Mouse (Mus musculus) thymus, adult 18-20 months (tissue): ENCODE data around the gene Sulf2.

Experiments
- DNase-seq, 2 experiments: peaks; one replicate each; pipeline ENCODE4 v3.0.0; 2022; ENCODE audit warnings: mixed read lengths in 2 of 2

Gene Sulf2

DNA sequence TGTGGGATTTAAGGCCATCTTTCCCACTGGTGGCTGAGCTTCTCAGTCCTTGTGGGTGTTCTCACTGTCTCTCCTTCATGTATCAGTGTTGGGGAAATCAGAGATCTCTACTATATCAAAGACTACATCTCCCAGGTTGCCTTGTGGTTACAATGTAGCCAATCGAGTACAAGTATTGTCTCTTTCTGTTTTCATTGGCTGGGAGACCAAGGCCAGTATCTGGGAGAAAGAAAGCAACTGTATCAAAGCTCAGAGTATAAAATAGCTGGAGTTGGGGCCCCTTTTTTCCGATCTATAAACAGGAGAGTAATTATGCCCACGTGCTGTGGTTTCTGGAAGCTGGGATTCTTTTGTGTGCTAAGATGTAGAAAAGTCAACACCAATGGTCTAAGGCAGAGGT is 19.7 kb upstream of the Sulf2 start:
- DNase-seq: no peak

DNA sequence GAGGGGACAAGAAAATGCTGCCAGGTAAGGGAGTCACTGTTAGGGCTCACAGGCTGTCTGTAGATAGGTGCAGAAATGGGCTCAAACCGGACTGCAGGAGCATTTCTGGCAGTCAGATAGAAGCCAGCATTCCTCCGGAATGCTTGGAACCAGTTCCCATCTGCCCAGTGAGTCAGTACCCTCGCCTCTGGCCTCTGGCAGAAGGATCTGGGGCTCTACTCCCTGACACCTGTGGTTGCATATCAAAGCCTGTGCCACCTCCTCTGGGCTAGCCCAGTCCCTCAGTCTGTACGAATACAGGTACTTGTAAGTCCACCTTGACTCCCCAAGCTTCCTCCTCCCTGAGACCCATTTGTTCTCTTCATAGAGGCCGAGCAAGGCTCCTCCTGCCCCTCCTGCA is 17.7 kb upstream of the Sulf2 start:
- DNase-seq: no peak

DNA sequence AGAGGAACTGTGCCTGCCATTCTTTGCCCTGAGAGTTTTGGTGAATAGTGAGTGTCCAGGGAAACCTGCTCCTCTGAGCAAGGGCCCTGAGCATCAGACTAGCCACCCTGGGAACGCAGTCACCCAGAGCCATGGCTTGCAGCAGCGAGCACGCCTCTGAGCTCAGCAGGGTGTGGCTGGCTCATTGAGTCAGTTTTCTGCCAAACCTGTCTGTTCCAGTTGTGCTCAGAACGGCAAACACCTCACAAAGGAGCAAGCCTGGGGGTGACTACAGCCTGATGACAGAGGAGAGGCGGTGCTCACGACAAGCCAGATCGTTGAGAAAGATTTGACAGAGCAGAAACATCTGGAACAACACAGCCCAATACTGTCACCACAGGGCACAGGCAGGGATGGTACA is 14.7 kb upstream of the Sulf2 start:
- no peak for DNase-seq

- DNase-seq: no peak
These were observed 13.4 kb upstream of the Sulf2 start for GRCm38 (mm10) chr2:166168868-166169267.

GRCm38 (mm10) chr2:166167387-166167786 is 11.9 kb upstream of the Sulf2 start:
- no peak for DNase-seq

- no peak for DNase-seq
These were observed 9.9 kb upstream of the Sulf2 start for GRCm38 (mm10) chr2:166165396-166165795.

DNA sequence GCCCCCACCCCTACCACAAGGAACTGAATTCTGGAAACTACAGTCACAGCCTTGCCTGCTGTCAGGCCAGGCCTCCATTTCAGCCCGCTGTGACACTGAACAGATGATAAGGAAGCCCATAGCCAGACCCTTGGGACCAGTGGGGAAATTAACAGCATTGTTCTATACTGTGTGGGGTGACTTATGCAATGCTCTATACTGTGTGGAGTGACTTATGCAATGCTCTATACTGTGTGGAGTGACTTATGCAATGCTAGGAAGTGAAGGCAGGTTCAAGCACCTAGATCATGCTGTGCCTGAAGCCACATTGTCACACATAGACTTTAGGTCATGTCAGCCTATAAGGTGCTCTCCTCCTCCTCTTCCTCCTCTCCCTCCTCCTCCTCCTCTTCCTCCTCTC is 9.1 kb upstream of the Sulf2 start:
- DNase-seq: no peak

- no peak for DNase-seq
These were observed 8.5 kb upstream of the Sulf2 start for GRCm38 (mm10) chr2:166163917-166164316.

DNA sequence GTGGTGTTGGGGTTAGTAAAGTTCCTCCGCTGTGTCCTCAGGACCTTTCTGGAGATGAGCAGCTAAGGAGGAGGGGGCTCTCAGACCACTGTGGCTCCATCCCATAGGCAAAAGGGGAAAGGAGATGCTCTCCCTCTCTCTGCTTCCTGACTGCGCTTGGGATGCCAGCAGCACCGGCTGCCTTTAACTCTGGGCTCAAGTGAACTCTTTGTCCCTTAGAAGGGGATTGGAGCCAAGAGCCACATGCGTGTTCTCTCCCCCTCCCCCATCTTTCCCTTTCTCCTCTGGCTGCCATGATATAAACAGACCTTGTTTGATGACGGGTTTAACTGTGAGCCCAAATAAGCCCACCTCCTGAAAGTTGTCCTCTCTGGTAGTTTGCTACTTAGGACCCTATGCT is 7.8 kb upstream of the Sulf2 start:
- no peak for DNase-seq

DNA sequence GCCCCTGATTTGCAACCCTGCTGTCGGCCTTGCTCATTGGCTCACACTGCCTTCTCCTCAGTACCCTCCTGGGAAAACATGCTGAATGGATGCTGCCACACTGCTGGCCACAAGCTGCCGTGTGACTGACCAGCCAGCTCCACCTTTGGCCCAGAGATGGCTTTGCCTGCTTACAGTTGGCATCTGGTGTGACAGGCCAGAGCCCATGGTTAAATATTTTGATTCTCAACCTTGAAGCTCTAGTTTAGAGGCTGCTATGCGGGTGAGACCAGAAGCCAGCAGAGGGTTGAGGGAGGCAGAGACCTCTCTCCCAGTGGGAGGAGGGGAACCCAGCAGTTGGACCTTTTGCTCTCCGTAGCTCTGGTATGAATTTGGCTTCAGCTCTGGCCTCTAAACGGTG is 6.7 kb upstream of the Sulf2 start:
- DNase-seq: no peak

GRCm38 (mm10) chr2:166159276-166159675 is 3.8 kb upstream of the Sulf2 start:
- DNase-seq: no peak

GRCm38 (mm10) chr2:166157767-166158561 is 2.5 kb upstream of the Sulf2 start:
- DNase-seq: no peak

DNA sequence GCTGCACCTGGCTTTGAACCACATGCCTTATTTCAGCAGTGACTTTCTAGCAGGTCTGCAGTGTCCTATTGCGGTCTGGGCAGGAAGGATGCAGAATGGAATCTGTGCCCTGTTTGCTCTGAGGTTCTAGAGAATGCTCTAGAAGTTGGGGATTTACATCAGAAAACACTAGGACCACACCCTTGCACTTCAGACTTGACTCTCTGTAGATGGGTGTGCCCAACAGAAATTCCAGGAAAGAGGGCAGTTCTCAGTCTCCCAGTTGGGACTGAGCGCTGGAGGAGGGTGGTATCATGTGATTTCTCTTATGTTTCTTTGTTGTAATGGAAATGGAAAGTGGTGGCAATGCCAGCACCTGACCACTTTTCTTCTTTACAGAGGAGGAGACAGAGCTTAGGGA is 1.7 kb upstream of the Sulf2 start:
- DNase-seq: no peak

- no peak for DNase-seq
These were observed 659 bp upstream of the Sulf2 start for GRCm38 (mm10) chr2:166156122-166156521.

DNA sequence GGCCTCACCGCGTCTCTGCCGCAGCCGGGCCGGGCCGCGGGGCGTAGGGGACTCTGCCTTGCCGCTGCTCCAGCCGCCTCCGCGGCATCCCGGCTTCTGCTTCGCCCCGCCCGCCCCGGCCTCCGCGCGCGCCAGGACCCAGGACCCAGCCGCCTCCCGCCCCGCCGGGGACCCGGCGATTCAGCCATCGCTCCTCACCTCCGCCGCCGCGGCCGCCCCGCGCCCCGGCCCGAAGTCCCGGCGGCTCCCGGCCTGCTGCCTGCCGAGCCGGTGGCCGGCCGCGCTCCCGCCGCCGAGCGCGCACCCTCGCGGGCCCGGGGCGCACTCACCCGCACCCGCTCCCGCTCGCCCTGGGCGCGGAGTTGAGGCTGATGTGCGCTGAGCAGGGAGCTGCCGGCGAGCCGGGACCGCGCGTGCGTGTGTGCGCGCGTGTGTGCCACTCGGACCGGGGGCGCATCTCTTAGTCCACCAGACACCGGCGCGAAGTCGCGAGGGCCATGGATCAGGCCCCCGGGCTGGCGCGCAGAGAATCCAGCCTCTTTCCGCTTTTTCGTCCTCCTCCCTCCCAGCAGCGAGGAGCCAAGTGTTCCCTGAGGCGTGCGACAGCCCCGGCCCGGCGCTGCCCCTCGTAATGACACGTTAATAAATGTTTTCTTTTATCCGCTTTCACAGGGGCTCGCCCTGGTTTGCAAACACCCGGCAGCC is 562 bp downstream of the Sulf2 start:
- DNase-seq: no peak

GRCm38 (mm10) chr2:166153891-166154711 is 1.4 kb downstream of the Sulf2 start:
- no peak for DNase-seq

GRCm38 (mm10) chr2:166153399-166153793 is 2.1 kb downstream of the Sulf2 start:
- DNase-seq: no peak

DNA sequence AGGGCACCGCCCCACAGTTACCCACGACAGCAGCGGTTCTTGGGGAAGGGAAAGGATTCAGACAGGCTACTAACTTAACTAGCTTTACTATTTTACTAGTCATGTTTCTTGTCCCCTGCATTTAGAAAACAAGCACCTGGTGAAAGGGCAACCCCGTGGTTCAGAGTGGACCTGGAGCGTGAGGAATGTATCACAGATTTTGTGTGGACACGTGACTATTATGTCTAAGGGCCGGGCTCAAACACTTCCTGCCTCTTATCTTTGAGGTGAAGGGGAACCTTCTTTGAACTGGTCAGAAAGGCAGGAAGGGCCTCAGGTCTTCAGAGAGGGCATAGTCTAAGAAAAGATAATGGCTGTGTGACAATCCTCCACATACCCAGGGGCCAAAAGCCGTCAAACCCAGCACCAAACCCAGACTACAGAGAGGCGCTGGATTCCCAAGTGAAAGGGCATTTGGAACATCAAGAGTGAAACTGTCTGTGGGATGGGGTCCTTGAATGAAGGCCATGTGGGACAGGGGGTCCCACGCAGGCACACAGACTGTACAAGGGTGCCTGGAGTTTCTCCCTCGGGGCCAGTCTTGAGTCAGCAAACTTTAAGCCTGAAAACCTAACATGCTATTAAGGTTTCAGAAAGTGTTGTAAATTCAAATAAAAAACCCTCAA is 2.6 kb downstream of the Sulf2 start:
- DNase-seq: no peak

DNA sequence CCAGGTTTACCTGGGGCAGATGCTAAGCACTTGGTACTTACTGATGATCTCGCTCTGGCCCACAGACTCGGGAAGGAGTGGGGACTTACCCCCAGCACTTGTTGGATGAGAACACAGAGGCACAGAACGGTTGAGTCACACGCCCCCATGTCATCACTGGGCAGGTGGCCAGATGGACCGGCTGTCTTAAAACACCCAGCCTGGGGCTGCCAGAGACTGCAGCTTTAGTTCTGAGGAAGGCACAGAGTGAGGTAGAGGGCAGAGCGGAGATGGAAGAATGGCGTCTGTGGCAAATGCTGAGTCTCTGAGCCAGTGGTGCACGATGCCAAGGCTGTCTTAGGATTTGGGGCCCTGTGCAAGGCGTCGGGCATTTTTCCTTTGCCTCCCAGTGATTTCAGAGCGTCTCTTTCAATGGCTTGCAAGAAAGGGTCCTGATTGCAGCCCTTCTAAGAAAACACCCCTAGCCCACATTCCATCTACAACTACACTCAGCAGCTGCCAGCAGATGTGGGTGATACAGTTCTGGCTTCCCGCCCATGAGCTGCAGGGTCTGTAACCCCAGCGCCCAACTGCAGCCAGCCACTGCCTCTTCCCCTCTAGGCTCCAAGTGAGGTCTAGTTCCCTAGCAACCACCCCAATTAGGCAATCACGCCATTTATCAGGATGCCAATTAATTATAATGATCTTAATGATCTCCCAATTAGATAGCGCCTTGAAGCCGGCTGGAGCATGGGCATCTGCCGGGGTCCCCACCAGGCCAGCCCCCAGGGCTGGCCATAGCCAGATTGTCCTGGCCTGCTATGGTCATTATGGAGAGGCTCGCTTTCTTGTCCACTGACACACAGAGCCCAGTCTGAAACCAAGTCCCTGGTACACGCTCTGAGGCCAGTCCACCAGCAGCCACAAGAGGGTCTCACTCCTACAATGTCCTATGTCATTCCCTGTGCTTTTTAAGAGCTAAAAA is 3.7 kb downstream of the Sulf2 start:
- DNase-seq: no peak

GRCm38 (mm10) chr2:166150584-166150983 is 4.9 kb downstream of the Sulf2 start:
- DNase-seq: no peak

- DNase-seq: no peak
These were observed 6.0 kb downstream of the Sulf2 start for GRCm38 (mm10) chr2:166149482-166149881.
